Mouse (Mus musculus) gastrocnemius, postnatal 4 days (tissue): ENCODE results near the gene Dpp6. TPM values are rescaled to one million over a fixed set of nuclear protein-coding genes. Genes with fewer than 3 reads are reported as not detected.

Experiments
- DNase-seq, 2 experiments: peaks; one replicate each; pipeline ENCODE4 v3.0.0; 2021 to 2022; ENCODE audit warnings: low spot score in 2 of 2, mixed read lengths in 2 of 2
- total RNA-seq, 2 experiments: library from RNA; stranded (reverse); gene quantifications; 2 replicates each; pipeline ENCODE4 v1.2.3; 2021

Gene Dpp6
- total RNA-seq, 2 experiments from 2014 or later, result 5.0 to 5.6 TPM

GRCm38 (mm10) chr5:27651879-27652814 is 835.1 kb downstream of the Dpp6 start:
- DNase-seq, result no peak

GRCm38 (mm10) chr5:27656101-27656500 is 839.1 kb downstream of the Dpp6 start:
- no peak for DNase-seq

- no peak for DNase-seq
Measured at GRCm38 (mm10) chr5:27657672-27658071, 840.7 kb downstream of the Dpp6 start.

GRCm38 (mm10) chr5:27658165-27658564 is 841.2 kb downstream of the Dpp6 start:
- no peak for DNase-seq

- no peak for DNase-seq
Measured at GRCm38 (mm10) chr5:27658569-27658968, 841.6 kb downstream of the Dpp6 start.

- DNase-seq, result no peak
Measured at GRCm38 (mm10) chr5:27659019-27659418, 842.0 kb downstream of the Dpp6 start.

GRCm38 (mm10) chr5:27659781-27660180 is 842.8 kb downstream of the Dpp6 start:
- no peak for DNase-seq

GRCm38 (mm10) chr5:27664111-27664510 is 847.1 kb downstream of the Dpp6 start:
- no peak for DNase-seq

GRCm38 (mm10) chr5:27671487-27671886 is 854.5 kb downstream of the Dpp6 start:
- DNase-seq, result no peak

GRCm38 (mm10) chr5:27677247-27677666 is 860.3 kb downstream of the Dpp6 start:
- no peak for DNase-seq

- DNase-seq, result no peak
Measured at GRCm38 (mm10) chr5:27679151-27679550, 862.1 kb downstream of the Dpp6 start.

GRCm38 (mm10) chr5:27680476-27680875 is 863.5 kb downstream of the Dpp6 start:
- DNase-seq, result no peak

- DNase-seq, result no peak
Measured at GRCm38 (mm10) chr5:27685162-27685561, 868.2 kb downstream of the Dpp6 start.

GRCm38 (mm10) chr5:27685923-27686322 is 868.9 kb downstream of the Dpp6 start:
- DNase-seq, result no peak

- DNase-seq, result no peak
Measured at GRCm38 (mm10) chr5:27687311-27687710, 870.3 kb downstream of the Dpp6 start.

- no peak for DNase-seq
Measured at GRCm38 (mm10) chr5:27702482-27702881, 885.5 kb downstream of the Dpp6 start.

- no peak for DNase-seq
Measured at GRCm38 (mm10) chr5:27705020-27705419, 888.0 kb downstream of the Dpp6 start.

GRCm38 (mm10) chr5:27706551-27706950 is 889.5 kb downstream of the Dpp6 start:
- DNase-seq, result no peak

- DNase-seq, result no peak
Measured at GRCm38 (mm10) chr5:27707283-27707682, 890.3 kb downstream of the Dpp6 start.

- no peak for DNase-seq
Measured at GRCm38 (mm10) chr5:27708209-27708608, 891.2 kb downstream of the Dpp6 start.

- DNase-seq, result no peak
Measured at GRCm38 (mm10) chr5:27711461-27712192, 894.6 kb downstream of the Dpp6 start.

- no peak for DNase-seq
Measured at GRCm38 (mm10) chr5:27714356-27714755, 897.4 kb downstream of the Dpp6 start.
